Mouse (Mus musculus) left cerebral cortex, postnatal 4 days (tissue): ENCODE data around the gene Best1. TPM values are rescaled to one million over a fixed set of nuclear protein-coding genes. Genes with fewer than 3 reads are reported as not detected.

Source experiments
- DNase-seq: peaks from one replicate; pipeline ENCODE4 v3.0.0-alpha.2; 2022
- intact Hi-C: fragments of 180-260 bp; cut with DNase I; formaldehyde crosslinking; loops from one replicate; pipeline ENCODE4 v1.15.1; 2025
- total RNA-seq, 2 experiments: library from RNA; stranded (reverse); gene quantifications; 2 replicates each; pipeline ENCODE4 v1.2.3; 2021

Best1 gene
- total RNA-seq, 2 experiments from 2014 or later: 1.7 to 2.1 TPM

DNA sequence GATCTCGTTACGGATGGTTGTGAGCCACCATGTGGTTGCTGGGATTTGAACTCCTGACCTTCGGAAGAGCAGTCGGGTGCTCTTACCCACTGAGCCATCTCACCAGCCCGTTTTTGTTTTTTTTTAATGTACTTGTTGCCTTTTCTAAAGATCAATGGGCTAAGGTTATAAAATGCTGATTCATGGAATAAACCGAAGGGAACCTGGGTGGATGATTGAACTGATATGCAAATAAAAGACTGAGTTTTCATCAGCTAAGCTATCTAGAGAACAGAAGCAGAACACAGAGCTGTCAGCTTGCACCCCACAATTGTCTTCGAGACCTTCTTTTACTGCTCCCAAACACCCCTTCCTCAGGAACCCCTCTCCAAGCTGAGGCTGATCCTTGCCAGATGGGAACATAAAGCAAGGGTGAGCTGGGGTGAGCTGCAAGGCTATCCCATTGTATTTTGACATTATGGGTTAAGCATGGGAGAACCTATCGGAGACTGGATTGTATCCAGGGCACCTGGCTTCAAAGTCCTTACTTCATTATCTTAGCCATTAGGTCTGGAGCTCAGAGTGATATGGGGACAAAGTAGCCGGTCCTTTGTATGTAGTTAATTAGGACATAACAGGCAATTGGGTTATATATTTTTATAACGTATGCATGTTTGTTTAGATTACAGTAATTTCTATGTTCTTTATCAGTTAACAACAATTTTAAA lies 33.2 kb downstream of the Best1 start:
- intact Hi-C loops: no loop called here

DNA sequence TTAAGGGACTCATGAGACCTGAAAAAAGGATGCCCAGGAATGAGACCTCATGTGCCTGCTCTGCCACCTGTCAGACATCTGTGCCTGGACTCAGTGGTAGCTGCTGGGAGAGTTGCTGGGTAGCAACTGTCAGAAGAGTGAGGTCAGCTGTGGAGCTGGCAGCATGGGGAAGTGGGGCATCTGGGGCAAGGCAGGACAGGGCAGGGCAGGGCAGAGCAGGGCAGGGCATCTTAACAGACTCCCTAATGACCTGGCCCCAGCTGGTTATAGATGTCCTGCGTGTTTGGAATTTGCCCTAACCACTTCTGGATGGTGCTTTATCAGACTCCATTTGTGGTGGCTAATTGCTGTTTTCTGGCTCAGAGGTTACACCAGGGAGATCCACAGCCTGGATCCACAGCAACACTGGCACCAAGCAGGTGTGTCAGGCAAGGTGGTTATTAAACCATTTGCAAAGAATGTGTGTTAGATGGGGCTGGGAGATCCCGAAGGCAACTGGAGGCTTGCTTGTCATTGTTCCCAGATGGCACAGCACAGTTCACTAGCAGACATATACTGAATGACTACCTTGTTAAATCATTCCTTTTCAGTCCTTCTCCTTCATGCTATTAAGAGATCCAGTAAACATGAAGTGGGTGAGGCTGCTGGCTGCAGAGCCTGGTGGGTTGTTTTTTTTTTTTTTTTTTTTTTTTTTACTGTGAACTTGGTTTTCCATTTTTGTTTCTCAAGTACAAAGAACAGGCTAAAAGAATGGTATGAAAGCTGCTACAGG lies 35.2 kb downstream of the Best1 start:
- no peak for DNase-seq
- intact Hi-C loops: no loop called here

More for the DNA sequence above, 33.2 kb downstream of the Best1 start:
- no peak for DNase-seq

DNA sequence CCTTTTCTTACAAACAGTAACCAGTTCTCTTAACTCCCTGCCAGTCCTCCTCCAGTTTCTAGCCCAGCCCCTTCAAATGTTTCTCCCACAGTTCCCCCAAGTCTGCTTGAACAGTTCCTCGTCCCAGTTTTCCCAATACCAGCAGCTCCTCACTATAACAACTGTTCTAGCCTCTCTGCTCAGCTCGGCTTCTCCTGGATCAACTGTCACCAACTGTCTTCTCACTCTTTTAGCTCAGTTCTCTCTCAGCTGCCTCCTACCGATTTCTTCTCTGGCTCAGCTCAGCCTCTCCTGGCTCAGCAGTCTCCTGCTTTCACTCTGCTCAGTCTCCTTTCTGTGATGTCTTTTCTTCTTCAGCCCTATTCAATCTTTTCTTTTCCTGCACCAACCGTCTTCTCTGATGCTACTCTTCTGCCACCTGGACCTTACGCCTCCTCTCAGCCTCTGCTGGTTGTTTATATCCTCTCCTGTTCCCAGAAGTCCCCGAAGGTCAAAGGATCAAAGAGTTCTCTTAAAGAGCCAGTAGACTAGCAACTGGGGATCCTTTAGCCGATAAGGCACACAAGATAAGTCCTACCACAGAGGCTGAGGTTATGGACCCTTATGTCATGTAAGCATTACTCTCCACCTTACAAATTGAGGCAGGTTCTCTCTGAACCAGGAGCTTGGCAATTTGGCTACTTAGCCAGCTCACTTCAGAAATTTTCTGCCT lies 37.1 kb downstream of the Best1 start:
- intact Hi-C loops: no loop called here
- no peak for DNase-seq

DNA sequence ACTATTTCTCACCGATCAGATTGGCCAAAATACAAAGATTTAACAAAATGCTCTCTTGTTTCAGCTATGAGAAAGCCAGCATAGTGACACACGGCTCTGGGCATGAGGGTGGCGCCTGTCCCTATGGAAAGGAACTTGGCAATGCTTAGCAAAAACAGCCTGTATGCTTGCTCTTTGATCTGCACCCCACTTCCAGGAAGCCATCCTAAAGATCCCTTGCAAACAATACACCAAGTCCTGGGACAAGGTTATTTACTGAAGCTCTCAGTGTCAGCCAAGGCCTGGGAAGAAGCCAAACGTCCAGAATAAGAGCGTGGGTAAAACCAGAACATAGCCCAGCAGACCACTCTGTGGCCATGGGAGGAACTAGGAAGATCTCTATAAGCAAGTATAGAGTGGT lies 40.7 kb downstream of the Best1 start:
- DNase-seq: no peak
- intact Hi-C loops: no loop called here

DNA sequence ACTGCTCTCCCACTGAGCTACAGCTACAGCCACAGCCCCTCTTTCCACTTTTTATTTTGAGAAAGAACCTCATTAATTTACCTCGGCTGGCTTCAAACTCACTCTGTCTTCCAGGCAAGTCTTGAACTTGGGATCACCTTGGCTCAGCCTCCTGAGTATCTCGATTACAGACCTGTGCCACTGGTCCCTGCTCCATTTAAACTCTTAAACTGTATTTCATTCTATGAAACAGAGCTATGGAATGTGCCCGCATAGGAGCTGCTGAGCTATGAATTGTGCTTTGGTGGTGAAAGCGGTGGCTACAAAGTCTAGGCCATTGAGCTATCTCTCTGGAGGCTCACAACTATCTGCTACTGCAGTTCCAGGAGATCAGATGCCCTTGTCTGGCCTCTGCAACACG lies 43.5 kb downstream of the Best1 start:
- DNase-seq: no peak
- intact Hi-C loops: no loop called here

DNA sequence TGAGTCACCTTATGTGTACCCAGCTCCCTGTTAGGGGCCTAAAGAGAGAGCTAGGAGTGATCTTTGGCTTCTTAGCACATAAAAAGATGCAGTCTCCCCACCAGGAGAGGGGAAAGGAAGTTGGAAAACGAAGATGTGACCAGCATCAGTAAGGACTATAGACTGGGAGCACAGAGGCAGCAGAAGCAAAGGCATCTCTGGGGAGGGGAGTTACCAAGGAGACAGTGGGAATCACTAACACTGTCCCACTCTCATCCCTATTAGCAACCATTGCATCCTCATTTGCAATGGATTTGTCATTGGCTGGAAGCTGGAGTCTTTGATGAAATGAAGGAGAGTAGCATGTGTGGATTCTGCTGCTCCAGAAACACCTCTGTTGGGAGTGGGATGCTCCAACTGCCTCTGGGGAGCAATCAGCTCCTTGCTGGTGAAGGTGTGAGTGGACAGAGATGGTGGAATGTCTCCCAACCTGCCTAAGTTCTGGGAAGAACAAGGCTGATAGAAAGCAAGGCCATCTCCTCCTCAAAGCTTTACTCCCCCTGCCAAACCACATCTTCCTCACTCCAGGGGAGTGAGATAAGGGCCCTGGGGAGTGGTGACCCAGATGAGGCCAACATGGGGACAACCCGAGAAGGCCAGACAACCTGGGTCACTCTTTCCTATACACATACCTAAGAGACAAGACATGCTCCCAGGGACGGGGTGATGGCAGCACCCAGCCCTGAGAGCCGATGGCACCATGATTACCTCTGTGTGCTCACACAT lies 44.6 kb downstream of the Best1 start:
- intact Hi-C loops: no loop called here
- DNase-seq: no peak

DNA sequence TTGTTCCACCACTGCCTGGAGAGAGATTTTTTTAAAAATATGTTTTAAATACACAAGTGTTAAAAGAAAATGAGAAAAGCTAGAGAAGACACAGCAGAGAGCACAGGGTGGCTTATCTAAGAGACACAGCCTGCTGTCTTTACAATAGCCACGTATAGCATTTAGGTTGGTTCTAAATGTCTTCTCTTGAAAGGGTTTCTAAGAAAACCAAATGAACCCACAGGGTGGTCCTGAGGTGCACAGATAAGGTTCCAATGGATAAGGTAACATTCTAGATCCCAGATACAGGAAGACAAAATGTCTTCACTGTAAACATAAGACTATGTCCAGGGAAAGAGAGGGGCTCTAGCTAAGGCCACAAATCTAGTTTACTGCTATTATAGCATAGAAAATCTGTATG lies 46.0 kb downstream of the Best1 start:
- DNase-seq: no peak
- intact Hi-C loops: no loop called here

DNA sequence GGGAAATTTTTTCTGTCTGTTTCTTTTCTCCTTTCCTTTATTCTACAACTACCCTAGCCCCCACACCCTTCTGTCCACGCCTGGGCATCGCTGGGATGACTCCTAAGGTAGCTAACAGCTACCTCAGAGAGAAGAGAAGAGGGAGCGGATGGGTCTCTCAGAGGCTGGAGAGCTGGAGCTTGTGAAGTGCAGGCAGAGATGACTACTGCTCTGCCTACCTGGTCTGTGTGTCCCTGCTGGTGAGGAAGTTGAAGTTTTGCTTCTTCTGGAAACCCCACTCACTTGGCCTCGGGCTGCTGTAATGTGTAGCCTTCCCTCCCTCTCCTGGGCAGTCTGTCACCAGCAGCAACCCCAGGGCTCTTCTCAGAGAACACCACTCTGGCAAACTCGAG lies 46.6 kb downstream of the Best1 start:
- no peak for DNase-seq
- intact Hi-C loops: no loop called here

DNA sequence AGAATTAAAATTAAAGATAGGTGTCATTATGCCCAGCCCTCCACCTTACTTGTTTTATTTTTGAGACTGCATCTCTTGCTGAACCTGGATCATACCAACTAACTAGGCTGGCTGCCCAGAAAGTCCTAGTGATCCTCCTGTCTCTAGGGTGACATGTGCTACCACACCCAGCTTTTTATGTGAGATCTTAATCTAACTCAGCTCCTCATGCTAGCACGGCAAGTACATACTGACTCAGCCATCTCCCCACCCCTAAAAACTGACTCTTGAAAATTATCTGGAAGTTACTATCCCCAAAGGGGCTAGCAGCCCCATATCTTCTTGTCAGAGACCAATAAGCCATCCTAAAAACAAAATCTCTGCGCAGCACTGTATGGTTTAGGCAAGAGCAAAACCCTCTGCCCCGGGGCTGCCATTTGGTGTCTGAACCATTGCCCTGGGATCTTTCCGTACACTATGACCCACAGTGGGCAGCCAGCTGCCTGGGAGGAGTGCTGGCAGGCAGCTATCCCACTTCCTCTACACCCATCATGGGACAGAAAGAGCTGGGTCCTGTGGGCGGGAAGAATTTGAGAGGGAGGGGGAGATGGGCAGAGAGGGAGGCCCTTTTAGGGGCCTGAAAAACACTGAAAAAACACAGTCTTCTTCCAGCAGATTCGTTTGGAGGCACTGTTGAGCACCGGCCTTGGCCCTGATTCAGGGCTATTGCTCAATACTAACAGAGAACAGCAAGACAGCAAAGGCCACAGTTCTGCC lies 47.2 kb downstream of the Best1 start:
- DNase-seq: peak; percentile 43
- intact Hi-C loops: no loop called here

DNA sequence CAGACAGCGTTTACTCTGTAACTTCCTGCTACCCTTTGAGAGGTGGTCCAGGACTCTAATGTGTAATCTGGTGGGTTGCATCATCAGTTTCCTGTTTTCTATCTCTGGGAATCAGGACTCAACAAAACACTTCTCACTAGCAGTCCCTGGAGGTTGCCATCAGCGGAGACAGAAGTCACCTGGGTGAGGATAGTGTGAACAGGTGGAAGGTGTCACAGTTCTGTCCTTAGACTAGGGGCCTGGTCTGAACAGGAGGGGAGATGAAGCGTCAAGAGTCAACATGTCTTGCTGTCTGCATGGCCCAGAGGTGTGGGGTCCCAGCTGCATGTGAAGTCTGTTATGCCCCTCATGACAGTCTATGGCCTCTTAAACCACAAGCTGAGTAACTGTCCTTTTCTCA lies 48.5 kb downstream of the Best1 start:
- no peak for DNase-seq
- intact Hi-C loops: no loop called here

DNA sequence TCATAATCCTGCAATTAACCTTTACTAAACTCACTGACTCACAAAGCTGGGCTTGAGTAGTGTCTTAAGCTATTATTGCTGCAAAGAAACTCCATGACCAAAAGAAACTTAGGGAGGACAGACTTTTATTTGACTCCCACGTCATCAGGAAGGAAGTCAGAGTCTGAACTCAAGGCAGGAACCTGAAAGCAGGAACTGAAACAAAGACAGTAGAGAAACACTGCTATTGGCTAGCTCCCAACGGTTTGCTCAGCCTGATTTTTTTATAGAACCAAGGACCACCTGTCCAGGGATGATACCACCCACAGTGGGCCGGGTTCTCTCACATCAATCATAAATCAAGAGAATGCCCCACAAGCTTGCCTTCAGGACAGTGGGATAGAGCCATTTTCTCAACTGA lies 49.0 kb downstream of the Best1 start:
- DNase-seq: no peak
- intact Hi-C loops: no loop called here

DNA sequence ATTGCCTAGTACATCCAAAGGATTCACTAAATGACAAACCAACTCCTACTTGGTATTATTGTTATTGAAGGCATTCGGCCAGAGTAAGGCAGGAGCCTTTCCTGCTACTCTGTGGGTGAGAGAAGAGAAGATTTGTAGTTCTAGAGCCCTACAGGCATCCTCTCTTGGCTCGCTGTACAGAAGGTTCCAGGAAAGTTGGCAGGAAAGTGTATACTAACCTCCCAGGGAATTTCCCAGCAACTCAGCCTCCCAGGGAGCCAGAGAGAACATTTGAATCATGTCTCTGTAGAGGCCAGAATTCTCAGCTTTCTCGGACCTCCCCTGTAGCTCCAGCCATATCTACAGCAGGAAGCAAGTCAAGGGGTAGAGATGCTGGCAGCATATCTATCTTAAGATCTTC lies 54.4 kb downstream of the Best1 start:
- DNase-seq: no peak

DNA sequence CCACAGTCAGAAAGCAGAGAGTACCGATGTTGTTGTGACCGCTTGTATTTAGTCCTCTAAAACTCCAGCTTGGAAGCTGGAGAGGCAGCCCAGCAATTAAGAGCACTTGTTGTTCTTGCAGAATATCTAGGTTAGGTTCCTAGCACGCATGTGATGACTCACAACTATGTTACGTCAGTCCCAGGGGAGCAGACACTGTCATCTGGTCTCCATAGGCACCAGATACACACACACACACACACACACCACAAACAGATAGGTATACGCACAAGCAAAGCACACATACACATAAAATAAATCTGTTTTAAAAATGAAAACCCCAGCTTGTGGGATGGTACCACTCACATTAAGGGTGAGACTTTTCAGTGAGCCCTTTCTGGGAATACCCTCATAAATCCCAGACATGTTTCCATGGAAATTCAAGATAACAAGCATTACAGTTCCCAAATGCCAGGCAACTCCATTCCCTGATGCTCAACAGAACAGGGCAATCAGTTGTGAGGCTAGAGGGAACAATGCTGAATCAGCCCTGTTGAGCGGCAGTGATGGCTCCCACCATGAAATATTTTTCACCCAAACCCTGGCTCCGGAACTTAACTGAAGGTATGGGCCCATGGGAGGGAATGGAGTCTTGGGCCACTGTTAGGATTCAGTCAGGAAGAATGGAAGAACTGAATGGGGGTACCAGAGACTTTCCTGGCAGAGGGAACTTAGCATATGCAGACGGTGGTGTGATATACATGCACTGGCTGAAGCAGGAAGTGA lies 55.5 kb downstream of the Best1 start:
- intact Hi-C loops: no loop called here
- no peak for DNase-seq

More for the DNA sequence above, 54.4 kb downstream of the Best1 start:
- intact Hi-C loops: no loop called here

DNA sequence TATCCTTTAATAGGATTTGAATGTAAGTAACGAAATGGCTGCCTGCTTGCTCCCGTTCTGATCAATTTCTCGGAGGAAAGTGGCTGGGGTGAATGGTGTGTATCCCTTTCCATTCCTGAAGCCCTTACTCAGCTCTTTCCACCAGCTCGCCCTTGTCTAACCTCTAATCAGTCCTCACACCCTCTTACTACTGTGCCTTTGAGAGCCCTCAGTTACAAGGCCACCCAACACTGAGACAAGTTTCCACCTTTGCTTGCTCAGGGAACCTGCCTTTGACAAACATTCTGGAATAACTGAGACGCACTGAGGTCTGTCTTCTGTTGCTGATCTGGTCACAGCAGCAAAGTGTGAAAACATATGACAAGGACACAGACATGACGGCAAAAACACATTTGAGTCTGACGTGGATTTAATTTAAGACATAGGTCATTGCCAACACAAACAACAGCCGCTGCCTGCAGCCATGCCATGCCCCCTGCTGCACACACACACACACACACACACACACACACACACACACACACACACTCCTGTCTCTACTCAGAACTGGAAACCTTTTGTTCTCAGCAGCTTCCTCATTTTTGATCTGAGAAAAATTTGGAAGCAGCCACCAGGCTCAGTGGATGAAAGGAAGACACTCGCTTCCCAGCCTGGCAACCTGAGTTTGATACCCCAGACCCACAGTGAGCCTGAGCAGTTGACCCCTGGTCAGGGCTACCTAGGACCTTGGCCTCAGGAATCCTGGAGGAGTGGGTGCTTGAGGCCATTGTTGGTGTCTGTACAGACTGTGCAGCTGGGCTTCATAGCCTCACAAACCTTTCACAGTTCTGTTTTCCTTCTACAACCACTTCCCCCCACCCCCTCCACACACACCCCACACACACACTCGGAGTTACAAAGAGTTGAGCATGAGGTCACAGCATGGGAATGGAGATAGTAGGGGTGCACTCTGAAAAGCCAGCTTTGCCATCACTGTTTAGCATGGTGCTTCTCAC lies 58.6 kb downstream of the Best1 start:
- no peak for DNase-seq
- intact Hi-C loops: no loop called here

DNA sequence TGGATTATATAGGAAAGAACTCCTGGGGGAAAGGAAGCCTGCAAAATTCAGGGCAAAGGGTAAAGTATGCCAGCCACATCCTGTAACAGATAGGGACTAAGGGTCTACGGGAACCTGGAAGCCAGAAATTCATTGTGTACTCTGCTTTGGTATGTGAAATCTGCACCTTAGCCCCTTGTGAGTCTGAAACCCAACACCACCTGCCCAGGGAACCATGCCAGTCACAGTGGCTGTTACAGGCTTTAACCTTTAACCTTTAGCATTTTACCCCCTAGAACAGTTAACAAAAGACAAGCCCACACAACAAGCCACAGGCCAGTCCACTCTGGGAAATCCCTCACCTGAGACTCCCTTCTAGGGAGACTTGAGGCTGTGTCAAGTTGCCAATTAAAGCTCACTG lies 59.6 kb downstream of the Best1 start:
- intact Hi-C loops: no loop called here
- no peak for DNase-seq

DNA sequence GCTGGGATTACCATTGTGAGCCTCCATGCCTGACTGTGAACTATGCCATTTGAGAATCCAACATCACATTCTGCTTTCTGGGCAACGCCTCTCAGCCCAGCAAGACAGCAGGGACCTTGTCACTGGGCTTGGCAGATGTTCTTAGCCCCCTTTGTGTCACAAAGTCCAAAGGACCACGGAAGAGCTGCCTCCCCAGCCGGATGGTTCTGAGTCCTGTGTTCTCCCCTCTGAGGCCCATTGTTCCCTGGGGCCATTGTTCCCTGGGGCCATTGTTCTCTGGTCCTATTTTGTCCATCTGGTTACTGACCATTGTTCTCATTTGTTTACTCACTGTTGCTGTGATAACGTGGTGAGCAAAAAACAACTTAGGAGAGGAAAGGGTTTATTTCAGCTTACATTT lies 60.5 kb downstream of the Best1 start:
- intact Hi-C loops: no loop called here
- DNase-seq: no peak

DNA sequence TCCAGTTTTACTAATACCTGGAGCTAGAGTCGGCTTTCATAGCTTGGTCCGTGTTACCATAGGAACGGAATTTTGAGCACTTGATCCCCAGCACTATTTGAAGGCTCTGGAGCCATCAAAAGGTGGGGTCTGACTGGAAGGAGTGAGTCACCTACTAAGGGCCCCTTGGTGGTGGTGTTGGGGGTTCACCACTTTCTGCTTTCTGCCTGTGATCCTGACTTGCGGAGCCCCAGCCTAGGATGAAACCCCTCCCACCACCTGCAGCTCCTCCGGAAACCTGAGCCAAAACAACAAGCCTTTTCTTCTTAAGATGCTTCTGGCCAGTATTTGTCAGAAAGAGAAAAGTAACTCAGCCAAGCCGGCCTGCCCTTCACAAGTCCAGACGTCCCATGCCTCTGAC lies 61.6 kb downstream of the Best1 start:
- intact Hi-C loops: no loop called here
- no peak for DNase-seq

DNA sequence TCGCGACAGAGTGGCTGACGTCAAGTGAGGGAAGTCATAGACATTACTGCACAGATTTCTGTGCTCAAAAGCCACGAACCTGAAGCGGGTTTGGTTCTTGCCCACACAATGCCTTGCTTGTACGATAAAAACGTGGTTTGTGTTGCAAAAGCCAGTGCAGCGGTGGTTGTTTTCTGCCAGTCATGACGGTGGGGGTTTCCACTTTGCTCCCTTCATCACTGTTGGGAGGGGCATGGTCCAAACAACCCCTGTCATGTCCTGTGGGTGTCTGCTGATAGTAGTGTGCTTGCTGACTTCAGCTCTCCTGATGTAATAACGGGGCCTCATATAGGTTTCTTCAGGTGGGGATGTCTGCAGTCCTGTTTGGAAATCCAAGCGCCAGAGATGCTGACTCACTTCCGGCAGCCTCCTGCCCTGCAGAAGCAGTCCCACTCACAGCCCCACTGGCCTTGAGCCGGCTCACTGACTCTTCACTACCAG lies 62.6 kb downstream of the Best1 start:
- intact Hi-C loops: no loop called here
- no peak for DNase-seq
